Mouse (Mus musculus) R1 (cell line): ENCODE data around the gene Gtpbp1.

ENCODE experiments used
- DNase-seq: peaks from one replicate; pipeline ENCODE4 v3.0.0-alpha.2; 2018; ENCODE audit warnings: low read depth, low spot score

The Gtpbp1 gene

GRCm38 (mm10) chr15:79685141-79685641 lies 5.5 kb upstream of the Gtpbp1 start:
- no peak for DNase-seq

- no peak for DNase-seq
These were observed 4.4 kb upstream of the Gtpbp1 start for GRCm38 (mm10) chr15:79686046-79686869.

- peak; percentile 45 for DNase-seq
These were observed 3.5 kb upstream of the Gtpbp1 start for GRCm38 (mm10) chr15:79687175-79687574.

GRCm38 (mm10) chr15:79687646-79688267 lies 2.9 kb upstream of the Gtpbp1 start, which contains the start of gene Josd1:
TSS of gene Josd1 (minus strand) at chr15:79687919.
- DNase-seq: peak; percentile 95

GRCm38 (mm10) chr15:79688268-79688956 lies 2.2 kb upstream of the Gtpbp1 start:
- DNase-seq: no peak

GRCm38 (mm10) chr15:79689662-79690425 lies 801 bp upstream of the Gtpbp1 start:
- DNase-seq: no peak

GRCm38 (mm10) chr15:79691023-79691508 lies 421 bp downstream of the Gtpbp1 start:
- peak; percentile 34 for DNase-seq

GRCm38 (mm10) chr15:79692334-79692733 lies 1.7 kb downstream of the Gtpbp1 start:
- DNase-seq: no peak

- DNase-seq: no peak
These were observed 3.1 kb downstream of the Gtpbp1 start for GRCm38 (mm10) chr15:79693740-79694139.

- DNase-seq: no peak
These were observed 3.9 kb downstream of the Gtpbp1 start for GRCm38 (mm10) chr15:79694512-79694911.

GRCm38 (mm10) chr15:79695516-79695915 lies 4.9 kb downstream of the Gtpbp1 start:
- DNase-seq: no peak

- no peak for DNase-seq
These were observed 5.9 kb downstream of the Gtpbp1 start for GRCm38 (mm10) chr15:79696508-79696907.

- no peak for DNase-seq
These were observed 6.4 kb downstream of the Gtpbp1 start for GRCm38 (mm10) chr15:79697011-79697410.

GRCm38 (mm10) chr15:79697558-79698187 lies 7.0 kb downstream of the Gtpbp1 start:
- no peak for DNase-seq

GRCm38 (mm10) chr15:79706603-79707214 lies 16.1 kb downstream of the Gtpbp1 start:
- DNase-seq: peak; percentile 27

GRCm38 (mm10) chr15:79708229-79708822 lies 17.7 kb downstream of the Gtpbp1 start:
- DNase-seq: peak; percentile 43

- DNase-seq: no peak
These were observed 25.0 kb downstream of the Gtpbp1 start for GRCm38 (mm10) chr15:79715646-79716045.

- no peak for DNase-seq
These were observed 26.1 kb downstream of the Gtpbp1 start for GRCm38 (mm10) chr15:79716710-79717109.

GRCm38 (mm10) chr15:79720267-79720666 lies 29.6 kb downstream of the Gtpbp1 start:
- no peak for DNase-seq

- no peak for DNase-seq
These were observed 30.2 kb downstream of the Gtpbp1 start for GRCm38 (mm10) chr15:79720796-79721195.
